Mouse (Mus musculus) embryonic facial prominence, embryonic 10.5 days (tissue): ENCODE data around the gene Agpat2. TPM values are rescaled to one million over a fixed set of nuclear protein-coding genes. Genes with fewer than 3 reads are reported as not detected.

Experiments used
- DNase-seq: peaks from one replicate; pipeline ENCODE4 v3.0.0-alpha.2; 2017; ENCODE audit warnings: low spot score
- H3K27ac ChIP-seq: fragments of 300-500 bp; sonication (generic); replicated peaks from 2 replicates; pipeline ENCODE4 v1.5.1; 2016; ENCODE audit warnings: mild to moderate bottlenecking
- H3K27me3 ChIP-seq: fragments of 300-500 bp; sonication (generic); replicated peaks from 2 replicates; pipeline ENCODE4 v1.6.1; 2016; ENCODE audit warnings: low read depth, mild to moderate bottlenecking; ENCODE audit not compliant: poor library complexity, severe bottlenecking
- H3K36me3 ChIP-seq: fragments of 300-500 bp; sonication (generic); replicated peaks from 2 replicates; pipeline ENCODE4 v1.6.1; 2016; ENCODE audit warnings: mild to moderate bottlenecking, moderate library complexity
- H3K4me1 ChIP-seq: fragments of 300-500 bp; sonication (generic); 2 replicates; pipeline ENCODE4 v1.6.1; 2016
- H3K4me3 ChIP-seq: fragments of 300-500 bp; sonication (generic); 2 replicates; pipeline ENCODE4 v1.5.1; 2016; ENCODE audit warnings: mild to moderate bottlenecking, moderate library complexity
- H3K9me3 ChIP-seq: fragments of 300-500 bp; sonication (generic); 2 replicates; pipeline ENCODE4 v1.6.1; 2016; ENCODE audit warnings: mild to moderate bottlenecking
- WGBS: fragments of 180-500 bp; shearing (Covaris S2); methylation state at CpG from one replicate; pipeline ENCODE4 v1.1.7; 2016; 5-methylcytosine and 5-hydroxymethylcytosine counted together
- polyA plus RNA-seq: library from polyadenylated mRNA; unstranded; fragments of >200 nt; fragmentation: Nextera tagmentation; extraction: Ambion mirVana; gene quantifications from 2 replicates; pipeline ENCODE4 v1.2.1, GENCODE M21; 2016

Agpat2 gene
- polyA plus RNA-seq, 1 experiment from 2014 or later, result 12.4 TPM

- Histone ChIP-seq H3K9me3 (no peaks in the 10 kb centered on the region), H3K27me3 (no peaks in the 10 kb centered on the region), H3K27ac (no peak overlapping the region; the same call in 1 of the 2 replicates), H3K4me1 (peaks cover 36% of the 10 kb centered on the region), H3K4me3 (no peak overlapping the region), H3K36me3 (peaks cover 21% of the 10 kb centered on the region)
- no peak for DNase-seq
- 90% methylated on average over 12 of the region's 12 CpGs for WGBS
These were observed 12.8 kb downstream of the Agpat2 start for GRCm38 (mm10) chr2:26591416-26591815.

GRCm38 (mm10) chr2:26590962-26591361 lies 13.3 kb downstream of the Agpat2 start:
- no peak overlapping the region; the same call in 1 of the 2 replicates for H3K27ac ChIP-seq
- no peak for DNase-seq
- WGBS, result 95% methylated on average over 7 of the region's 7 CpGs
- no peaks in the 10 kb centered on the region for H3K9me3 ChIP-seq
- no peak overlapping the region for H3K4me3 ChIP-seq
- H3K36me3 ChIP-seq, result peaks cover 21% of the 10 kb centered on the region
- H3K27me3 ChIP-seq, result no peaks in the 10 kb centered on the region
- H3K4me1 ChIP-seq, result peaks cover 39% of the 10 kb centered on the region

GRCm38 (mm10) chr2:26590282-26590681 lies 13.9 kb downstream of the Agpat2 start:
- Histone ChIP-seq H3K27me3 (peaks cover 3% of the 10 kb centered on the region; the same call in 1 of the 2 replicates), H3K27ac (no peak overlapping the region), H3K36me3 (peaks cover 21% of the 10 kb centered on the region), H3K4me3 (no peak overlapping the region), H3K4me1 (peaks cover 43% of the 10 kb centered on the region), H3K9me3 (no peaks in the 10 kb centered on the region)
- no peak for DNase-seq
- 91% methylated on average over 7 of the region's 7 CpGs for WGBS

GRCm38 (mm10) chr2:26589284-26589683 lies 14.9 kb downstream of the Agpat2 start:
- H3K27me3 ChIP-seq, result peaks cover 4% of the 10 kb centered on the region; the same call in 1 of the 2 replicates
- WGBS, result 91% methylated on average over 10 of the region's 10 CpGs
- H3K27ac ChIP-seq, result no peak overlapping the region
- no peak overlapping the region for H3K4me3 ChIP-seq
- no peak for DNase-seq
- no peaks in the 10 kb centered on the region for H3K9me3 ChIP-seq
- H3K36me3 ChIP-seq, result peaks cover 14% of the 10 kb centered on the region
- peaks cover 43% of the 10 kb centered on the region for H3K4me1 ChIP-seq

- 32% methylated on average over 4 of the region's 4 CpGs for WGBS
- peaks cover 4% of the 10 kb centered on the region; the same call in 1 of the 2 replicates for H3K27me3 ChIP-seq
These were observed 15.6 kb downstream of the Agpat2 start for GRCm38 (mm10) chr2:26588573-26588972.

GRCm38 (mm10) chr2:26587044-26587405 lies 17.2 kb downstream of the Agpat2 start:
- WGBS, result 7% methylated on average over 11 of the region's 11 CpGs
- H3K4me1 ChIP-seq, result peaks cover 49% of the 10 kb centered on the region
- H3K36me3 ChIP-seq, result peaks cover 3% of the 10 kb centered on the region; the same call in 1 of the 2 replicates
- peak overlapping the region; percentile 73 for H3K4me3 ChIP-seq
- peak; percentile 69 for DNase-seq
- peak overlapping the region; percentile 90 for H3K27ac ChIP-seq
- peaks cover 4% of the 10 kb centered on the region; the same call in 1 of the 2 replicates for H3K27me3 ChIP-seq
- no peaks in the 10 kb centered on the region for H3K9me3 ChIP-seq

More at GRCm38 (mm10) chr2:26588573-26588972, 15.6 kb downstream of the Agpat2 start:
- H3K4me1 ChIP-seq, result peaks cover 42% of the 10 kb centered on the region
- no peaks in the 10 kb centered on the region for H3K9me3 ChIP-seq
- 0 out of 2 replicates have a peak overlapping the region, but pooled peaks have one; percentile 19 for H3K27ac ChIP-seq
- peak; percentile 58 for DNase-seq
- peaks cover 10% of the 10 kb centered on the region; the same call in 1 of the 2 replicates for H3K36me3 ChIP-seq
- H3K4me3 ChIP-seq, result peak overlapping the region; percentile 73; the same call in 1 of the 2 replicates

GRCm38 (mm10) chr2:26586294-26587043 lies 17.7 kb downstream of the Agpat2 start, which contains the start of gene Gm20532:
Gene Gm20532, plus strand, starts transcription at chr2:26586639.
- peak; percentile 89 for DNase-seq

GRCm38 (mm10) chr2:26585713-26586112 lies 18.5 kb downstream of the Agpat2 start:
- Histone ChIP-seq H3K27ac (peak overlapping the region; percentile 90), H3K36me3 (0 out of 2 replicates have a peak, but pooled peaks cover 3% of the 10 kb centered on the region), H3K4me1 (peaks cover 53% of the 10 kb centered on the region), H3K27me3 (peaks cover 4% of the 10 kb centered on the region; the same call in 1 of the 2 replicates), H3K4me3 (peak overlapping the region; percentile 73), H3K9me3 (no peaks in the 10 kb centered on the region)
- no peak for DNase-seq
- 64% methylated on average over 6 of the region's 6 CpGs for WGBS

More at GRCm38 (mm10) chr2:26586294-26587043, 17.7 kb downstream of the Agpat2 start, which contains the start of gene Gm20532:
- Histone ChIP-seq H3K9me3 (no peaks in the 10 kb centered on the region), H3K36me3 (0 out of 2 replicates have a peak, but pooled peaks cover 3% of the 10 kb centered on the region), H3K4me3 (peak within 1 kb of the TSS; percentile 73), H3K4me1 (peaks cover 50% of the 10 kb centered on the region), H3K27ac (peak within 1 kb of the TSS; percentile 90), H3K27me3 (peaks cover 4% of the 10 kb centered on the region; the same call in 1 of the 2 replicates)
- WGBS, result under 1% methylated on average over 65 of the region's 65 CpGs

- H3K27ac ChIP-seq, result peak overlapping the region; percentile 49
- no peaks in the 10 kb centered on the region for H3K36me3 ChIP-seq
- peak overlapping the region; percentile 34 for H3K4me3 ChIP-seq
These were observed 20.6 kb downstream of the Agpat2 start for GRCm38 (mm10) chr2:26583640-26584039.

GRCm38 (mm10) chr2:26582741-26583140 lies 21.5 kb downstream of the Agpat2 start:
- H3K4me1 ChIP-seq, result peaks cover 53% of the 10 kb centered on the region
- no peaks in the 10 kb centered on the region for H3K36me3 ChIP-seq
- peaks cover 4% of the 10 kb centered on the region; the same call in 1 of the 2 replicates for H3K27me3 ChIP-seq
- no peak for DNase-seq
- 85% methylated on average over 7 of the region's 7 CpGs for WGBS
- no peaks in the 10 kb centered on the region for H3K9me3 ChIP-seq
- 0 out of 2 replicates have a peak overlapping the region, but pooled peaks have one; percentile 6 for H3K4me3 ChIP-seq
- 0 out of 2 replicates have a peak overlapping the region, but pooled peaks have one; percentile 49 for H3K27ac ChIP-seq

More at GRCm38 (mm10) chr2:26583640-26584039, 20.6 kb downstream of the Agpat2 start:
- H3K27me3 ChIP-seq, result peaks cover 4% of the 10 kb centered on the region; the same call in 1 of the 2 replicates
- peaks cover 53% of the 10 kb centered on the region for H3K4me1 ChIP-seq
- WGBS, result 66% methylated on average over 11 of the region's 11 CpGs
- DNase-seq, result peak; percentile 25
- no peaks in the 10 kb centered on the region for H3K9me3 ChIP-seq

- 63% methylated on average over 2 of the region's 2 CpGs for WGBS
- peaks cover 4% of the 10 kb centered on the region; the same call in 1 of the 2 replicates for H3K27me3 ChIP-seq
- H3K4me3 ChIP-seq, result no peak overlapping the region
- no peak overlapping the region for H3K27ac ChIP-seq
- no peaks in the 10 kb centered on the region for H3K36me3 ChIP-seq
- H3K4me1 ChIP-seq, result peaks cover 52% of the 10 kb centered on the region
- DNase-seq, result no peak
- H3K9me3 ChIP-seq, result no peaks in the 10 kb centered on the region
These were observed 22.0 kb downstream of the Agpat2 start for GRCm38 (mm10) chr2:26582203-26582602.

- H3K4me3 ChIP-seq, result no peak overlapping the region
- 88% methylated on average over 5 of the region's 5 CpGs for WGBS
- peaks cover 48% of the 10 kb centered on the region for H3K4me1 ChIP-seq
- H3K27me3 ChIP-seq, result peaks cover 4% of the 10 kb centered on the region; the same call in 1 of the 2 replicates
- no peaks in the 10 kb centered on the region for H3K9me3 ChIP-seq
- H3K36me3 ChIP-seq, result no peaks in the 10 kb centered on the region
- peak overlapping the region; percentile 35 for H3K27ac ChIP-seq
- no peak for DNase-seq
These were observed 23.5 kb downstream of the Agpat2 start for GRCm38 (mm10) chr2:26580751-26581150.
